Mouse (Mus musculus): ENCODE measurements around the gene Olfr1368. TPM values are rescaled to one million over a fixed set of nuclear protein-coding genes. Genes with fewer than 3 reads are reported as not detected.
"Not testable (repeated sequence)": the region's sequence is repeated elsewhere in the genome, so short reads cannot be mapped to it uniquely, and the experiment has no call there.

The Olfr1368 gene
- total RNA-seq, 2 experiments from 2014 or later: not detected

GRCm38 (mm10) chr13:21169121-21169656, 23.5 kb upstream of the Olfr1368 start:
- intact Hi-C loops (cut with DNase I): no loop called here
- no peak for DNase-seq (ENCODE audit: extremely low spot score in 1 of 2, low spot score in 2 of 2)

GRCm38 (mm10) chr13:21168371-21169011, 22.8 kb upstream of the Olfr1368 start:
- no peak for DNase-seq (ENCODE audit: extremely low spot score in 1 of 2, low spot score in 2 of 2)
- intact Hi-C loops (cut with DNase I): no loop called here

GRCm38 (mm10) chr13:21167910-21168300, 22.2 kb upstream of the Olfr1368 start:
- no peak for DNase-seq (ENCODE audit: extremely low spot score in 1 of 2, low spot score in 2 of 2)
- intact Hi-C loops (cut with DNase I): no loop called here

GRCm38 (mm10) chr13:21166936-21167909, 21.6 kb upstream of the Olfr1368 start:
- DNase-seq (ENCODE audit: extremely low spot score in 1 of 2, low spot score in 2 of 2): peak; percentile 70 to 81
- intact Hi-C loops (cut with DNase I): no loop called here

- intact Hi-C loops (cut with DNase I): loop anchor here (5.0 kb wide), 1 partner anchor 70 kb away; no protein-coding TSS in a partner anchor
- no peak for DNase-seq (ENCODE audit: extremely low spot score in 1 of 2, low spot score in 2 of 2)
These were observed 16.9 kb upstream of the Olfr1368 start for GRCm38 (mm10) chr13:21162591-21162990.

GRCm38 (mm10) chr13:21161591-21161990, 15.9 kb upstream of the Olfr1368 start:
- intact Hi-C loops (cut with DNase I): loop anchor here (5.0 kb wide), 1 partner anchor 71 kb away; no protein-coding TSS in a partner anchor

GRCm38 (mm10) chr13:21160657-21161590, 15.3 kb upstream of the Olfr1368 start:
- intact Hi-C loops (cut with DNase I): loop anchor here (5.0 kb wide), 1 partner anchor 71 kb away; no protein-coding TSS in a partner anchor
- peak; percentile 88 to 89 for DNase-seq (ENCODE audit: extremely low spot score in 1 of 2, low spot score in 2 of 2)

More at GRCm38 (mm10) chr13:21161591-21161990, 15.9 kb upstream of the Olfr1368 start:
- DNase-seq (ENCODE audit: extremely low spot score in 1 of 2, low spot score in 2 of 2): no peak

- intact Hi-C loops (cut with DNase I): loop anchor here (5.0 kb wide), 1 partner anchor 72 kb away; no protein-coding TSS in a partner anchor
- no peak for DNase-seq (ENCODE audit: extremely low spot score in 1 of 2, low spot score in 2 of 2)
These were observed 14.4 kb upstream of the Olfr1368 start for GRCm38 (mm10) chr13:21160041-21160511.

- peak in 1 of 2 experiments; percentile 32 for DNase-seq (ENCODE audit: extremely low spot score in 1 of 2, low spot score in 2 of 2)
These were observed 13.8 kb upstream of the Olfr1368 start for GRCm38 (mm10) chr13:21159475-21159819.

GRCm38 (mm10) chr13:21158785-21159474, 13.3 kb upstream of the Olfr1368 start:
- intact Hi-C loops (cut with DNase I): loop anchor here (5.0 kb wide), 2 partner anchors 847 to 862 kb away; no protein-coding TSS in a partner anchor
- DNase-seq (ENCODE audit: extremely low spot score in 1 of 2, low spot score in 2 of 2): peak; percentile 80 to 87

More at GRCm38 (mm10) chr13:21159475-21159819, 13.8 kb upstream of the Olfr1368 start:
- intact Hi-C loops (cut with DNase I): loop anchor here (5.0 kb wide), 2 partner anchors 847 to 862 kb away; no protein-coding TSS in a partner anchor

- intact Hi-C loops (cut with DNase I): loop anchor here (5.0 kb wide), 2 partner anchors 846 to 861 kb away; no protein-coding TSS in a partner anchor
- no peak for DNase-seq (ENCODE audit: extremely low spot score in 1 of 2, low spot score in 2 of 2)
These were observed 12.4 kb upstream of the Olfr1368 start for GRCm38 (mm10) chr13:21158071-21158470.

- no peak for DNase-seq (ENCODE audit: extremely low spot score in 1 of 2, low spot score in 2 of 2)
- intact Hi-C loops (cut with DNase I): loop anchor here (5.0 kb wide), 2 partner anchors 844 to 859 kb away; no protein-coding TSS in a partner anchor
These were observed 10.2 kb upstream of the Olfr1368 start for GRCm38 (mm10) chr13:21155888-21156287.

GRCm38 (mm10) chr13:21142421-21142820, 3.2 kb downstream of the Olfr1368 start:
- intact Hi-C loops (cut with DNase I): no loop called here
- DNase-seq (ENCODE audit: extremely low spot score in 1 of 2, low spot score in 2 of 2): no peak

GRCm38 (mm10) chr13:21129339-21129738, 16.3 kb downstream of the Olfr1368 start, which contains the start of gene Olfr263:
Olfr263 (plus strand) TSS chr13:21129639.
- intact Hi-C loops (cut with DNase I); DNase-seq (ENCODE audit: extremely low spot score in 1 of 2, low spot score in 2 of 2): not testable (repeated sequence)

GRCm38 (mm10) chr13:21114121-21114520, 31.5 kb downstream of the Olfr1368 start:
- intact Hi-C loops (cut with DNase I): no loop called here
- DNase-seq (ENCODE audit: extremely low spot score in 1 of 2, low spot score in 2 of 2): no peak

- DNase-seq (ENCODE audit: extremely low spot score in 1 of 2, low spot score in 2 of 2); intact Hi-C loops (cut with DNase I): not testable (repeated sequence)
These were observed 34.5 kb downstream of the Olfr1368 start, which contains the start of gene Olfr1369-ps1 for GRCm38 (mm10) chr13:21111183-21111582. Olfr1369-ps1 (plus strand) TSS chr13:21111483.

- DNase-seq (ENCODE audit: extremely low spot score in 1 of 2, low spot score in 2 of 2): no peak
- intact Hi-C loops (cut with DNase I): no loop called here
These were observed 35.2 kb downstream of the Olfr1368 start for GRCm38 (mm10) chr13:21110441-21110840.

All from left cerebral cortex, postnatal 10 days (tissue).